Mouse (Mus musculus): Measurements from ENCODE around the gene Emid1.

- TF ChIP-seq CTCF (IDR thresholded peaks at IDR 0.05; ENCODE audit: insufficient read depth, low read length) (no peak), POLR2A (IDR thresholded peaks at IDR 0.05; ENCODE audit: borderline replicate concordance, extremely low read depth, low read depth, low read length) (no peak)
These were observed 40.0 kb upstream of the Emid1 start for GRCm38 (mm10) chr11:5192084-5192516.

All from lung, adult 2 months (tissue).